Mouse (Mus musculus) T-helper 2 cell (primary cell): Measurements from ENCODE around the gene Foxb1.

Experiments used
- in situ Hi-C: fragments of 300-600 bp; cut with MboI, MseI; formaldehyde crosslinking; loops from one replicate; pipeline ENCODE4 v1.15.1; 2025; ENCODE audit warnings: high pct_unique_total_duplicates

Foxb1 gene

DNA sequence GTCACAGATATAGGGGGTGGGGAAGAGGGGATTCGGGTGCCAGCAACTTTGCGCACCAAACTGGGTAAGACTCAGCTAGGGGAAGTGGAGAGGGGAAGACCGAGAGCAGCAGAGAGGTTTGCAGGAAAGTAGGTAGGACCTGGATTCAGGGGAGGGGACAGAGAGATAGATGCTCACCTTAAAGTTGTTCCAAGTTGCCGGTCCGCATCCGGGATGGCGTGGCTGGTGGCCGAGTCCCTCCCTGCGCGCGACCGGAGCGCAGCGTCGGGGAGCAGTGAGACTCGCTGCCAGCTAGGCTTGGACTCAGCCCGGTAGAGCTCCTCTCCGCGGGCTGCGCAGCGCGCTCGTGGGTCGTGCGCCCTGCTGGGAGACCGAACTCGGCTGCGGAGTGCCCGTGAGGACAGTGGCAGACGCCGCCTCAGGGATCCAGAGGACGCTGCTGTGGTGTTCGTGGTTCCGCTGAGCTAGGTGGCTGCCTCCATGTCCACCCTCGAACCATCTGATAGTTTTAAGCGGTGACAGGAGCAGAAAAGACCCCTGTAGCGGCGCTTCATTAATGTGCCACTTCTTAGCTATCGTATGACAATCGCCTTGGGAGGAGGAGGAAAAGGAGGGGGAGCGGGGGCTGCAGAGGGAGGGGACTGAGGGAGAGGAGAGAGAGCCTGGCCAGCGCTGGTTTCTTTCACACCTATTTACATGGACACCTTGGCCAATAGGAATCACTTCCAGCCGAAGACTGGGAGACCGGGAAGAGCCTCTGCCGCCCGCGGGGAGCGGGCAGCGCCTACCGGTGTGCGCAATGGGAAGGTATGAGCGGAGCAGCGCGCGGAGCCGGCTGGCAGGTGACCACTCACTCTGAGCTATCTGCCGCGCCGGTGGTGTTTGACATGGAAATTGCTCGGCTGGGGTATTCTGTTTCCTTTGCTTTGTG, at the start of gene Foxb1:
Gene Foxb1, minus strand, starts transcription at position 570 of the 931 bp plus-strand sequence.
- in situ Hi-C loops = no loop called here

DNA sequence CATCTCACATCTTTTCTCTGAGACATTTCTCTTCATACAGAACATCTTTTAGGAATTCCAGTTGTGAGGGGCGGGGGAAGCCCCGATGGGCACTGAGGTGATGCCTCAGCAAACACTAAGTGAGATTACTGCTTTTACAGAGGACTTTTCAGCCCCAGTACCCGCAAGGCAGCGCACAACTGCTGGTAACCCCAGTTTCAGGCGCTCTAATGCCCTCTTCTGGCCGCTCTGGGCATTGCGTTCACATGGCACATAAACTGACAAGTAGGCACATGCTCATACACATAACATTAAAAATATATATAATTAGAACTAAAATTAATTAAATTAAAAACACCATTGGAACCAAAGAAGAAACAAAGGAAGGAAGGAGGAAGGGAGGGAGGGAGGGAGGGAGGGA, 29.8 kb upstream of the Foxb1 start:
- in situ Hi-C loops = no loop called here

DNA sequence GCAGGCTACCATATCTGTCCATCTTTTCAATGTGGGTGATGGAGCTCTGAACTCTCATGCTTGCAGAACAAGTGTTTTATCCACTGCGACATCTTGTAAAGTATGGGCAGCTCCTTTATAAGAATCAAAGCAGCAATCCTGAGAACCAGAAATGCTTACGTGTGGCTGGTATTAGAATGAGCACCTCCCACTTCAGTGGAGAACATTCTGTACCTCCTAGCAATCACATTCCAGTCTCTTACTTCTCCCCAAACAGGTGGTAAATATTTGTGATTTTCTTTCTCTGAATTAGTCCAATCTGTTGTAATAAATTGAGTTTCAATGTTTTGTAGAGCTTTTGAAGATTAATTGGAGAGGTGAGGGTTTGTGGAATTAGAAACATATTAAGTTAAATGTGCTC, 19.3 kb upstream of the Foxb1 start:
- in situ Hi-C loops = no loop called here

DNA sequence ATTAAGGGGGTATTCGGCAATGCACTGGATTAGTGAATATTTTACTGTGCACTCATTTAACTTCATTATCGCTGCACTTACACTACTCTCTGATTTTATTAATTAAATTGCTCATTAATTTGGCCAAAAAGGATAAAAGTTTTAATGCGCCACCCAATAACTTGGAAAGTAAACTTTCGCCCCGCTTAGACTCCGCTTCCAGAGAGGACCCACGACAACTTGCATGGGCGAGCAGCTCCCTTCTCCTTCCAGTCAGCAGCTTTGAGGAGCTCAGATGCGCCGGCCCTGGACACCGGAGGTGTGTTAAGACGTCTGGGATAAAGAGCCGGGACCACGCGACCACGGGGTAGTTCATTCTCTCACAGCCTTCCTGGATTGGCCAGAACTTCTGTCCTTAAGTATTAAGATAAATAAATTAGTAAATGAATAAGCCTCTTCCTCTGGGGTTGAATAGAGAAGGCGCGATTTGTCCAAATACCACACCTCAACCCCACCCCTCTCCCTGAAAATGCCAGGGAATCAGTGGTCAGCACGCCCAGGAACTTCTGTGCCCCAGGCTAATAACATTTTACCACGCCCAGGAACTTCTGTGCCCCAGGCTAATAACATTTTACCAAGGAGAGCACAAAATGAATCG, 9.3 kb upstream of the Foxb1 start:
- in situ Hi-C loops = no loop called here

DNA sequence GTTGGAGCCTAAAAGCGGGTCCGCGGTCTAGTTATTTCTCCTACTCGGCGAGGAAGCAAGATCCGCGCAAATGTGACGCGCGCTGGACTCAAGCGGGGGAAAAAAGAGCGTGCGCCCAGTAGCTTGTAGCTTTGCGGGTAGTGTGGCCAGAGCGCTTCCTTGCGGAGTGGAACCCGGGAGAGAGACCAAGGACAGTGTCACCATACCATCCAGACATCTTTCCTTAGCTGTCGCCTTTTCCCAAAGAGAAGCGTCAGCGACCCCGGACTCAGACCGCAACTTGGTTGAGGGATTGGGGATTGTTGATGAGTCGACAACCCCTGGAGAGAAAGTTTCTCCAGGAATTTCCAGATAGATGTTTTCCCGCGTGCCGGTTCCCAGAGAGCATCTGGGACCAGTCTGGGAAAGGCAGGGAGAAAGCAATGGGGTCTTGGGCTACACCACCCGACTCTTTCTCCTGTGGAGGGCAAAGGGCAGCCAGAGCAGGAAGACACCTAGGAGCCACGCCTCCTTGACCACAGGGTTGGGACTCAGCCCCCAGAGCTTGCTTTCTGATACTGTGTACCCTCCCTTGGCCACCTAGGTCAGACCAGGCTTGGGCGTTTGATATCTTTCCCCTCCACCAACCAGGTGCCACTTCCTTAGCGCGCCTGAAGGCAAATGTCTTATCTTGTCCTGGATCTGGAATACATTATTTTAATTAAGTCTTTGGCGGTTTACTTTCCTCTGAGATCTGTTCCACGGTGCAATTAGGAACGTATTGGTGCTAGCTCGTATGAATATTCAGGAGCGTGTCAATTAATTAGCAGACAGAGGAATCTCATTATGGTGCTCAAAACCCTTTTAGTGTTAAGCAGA, 8.6 kb upstream of the Foxb1 start:
- in situ Hi-C loops = no loop called here

DNA sequence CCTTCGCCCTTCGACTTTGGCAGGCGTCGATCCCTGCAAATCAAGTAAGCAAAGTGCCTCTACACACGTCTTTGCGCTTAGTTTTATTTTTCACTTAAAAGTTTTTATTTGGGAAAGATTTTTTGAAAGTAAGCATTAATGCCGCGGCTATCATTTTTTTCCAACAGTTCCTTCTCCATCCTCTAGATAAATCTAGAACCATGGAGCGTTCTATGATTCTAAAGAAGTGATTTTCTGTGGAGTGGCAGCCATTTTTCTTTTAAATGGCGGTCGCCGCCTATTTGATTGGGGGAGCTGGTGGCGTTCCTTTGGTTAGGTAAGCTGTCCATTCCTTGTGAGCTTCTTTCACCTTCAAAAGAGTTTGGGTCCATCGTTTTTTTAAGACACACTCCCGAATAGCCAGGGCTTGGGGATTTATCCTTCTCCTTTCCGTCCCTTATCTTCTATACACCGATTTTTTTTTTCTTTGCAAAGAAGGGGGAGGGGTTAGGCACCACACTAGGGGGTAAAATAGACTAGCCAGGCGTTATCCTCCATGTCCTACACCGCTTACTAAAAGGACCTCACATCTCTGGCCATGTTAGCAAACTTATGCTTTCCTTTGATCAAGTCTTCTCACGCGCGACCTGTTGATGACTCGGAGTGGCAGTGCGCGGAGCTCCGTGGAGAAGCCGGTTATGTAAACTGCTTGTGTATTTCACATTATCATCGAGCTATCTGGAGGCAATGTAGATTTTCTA, 7.6 kb upstream of the Foxb1 start:
- in situ Hi-C loops = no loop called here

DNA sequence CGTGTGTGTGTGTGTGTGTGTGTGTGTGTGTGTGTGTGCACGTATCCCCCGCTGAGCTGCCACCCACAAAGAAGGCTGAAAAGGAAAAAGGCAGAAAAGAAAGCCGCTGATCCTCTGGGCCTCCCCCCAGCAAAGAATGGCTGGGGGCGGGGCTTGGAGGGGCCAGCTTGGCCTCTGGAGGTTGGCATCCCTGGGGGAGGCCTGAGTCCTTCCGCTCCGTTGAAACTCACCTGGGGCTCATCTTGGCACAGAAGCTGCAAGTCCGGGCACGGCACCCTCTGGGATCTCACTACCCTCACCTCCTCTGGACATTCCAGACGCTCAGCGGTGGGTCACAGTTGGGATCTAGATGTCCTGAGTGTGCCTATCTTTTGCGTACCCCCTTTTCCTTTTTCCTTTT, 6.7 kb upstream of the Foxb1 start:
- in situ Hi-C loops = no loop called here

DNA sequence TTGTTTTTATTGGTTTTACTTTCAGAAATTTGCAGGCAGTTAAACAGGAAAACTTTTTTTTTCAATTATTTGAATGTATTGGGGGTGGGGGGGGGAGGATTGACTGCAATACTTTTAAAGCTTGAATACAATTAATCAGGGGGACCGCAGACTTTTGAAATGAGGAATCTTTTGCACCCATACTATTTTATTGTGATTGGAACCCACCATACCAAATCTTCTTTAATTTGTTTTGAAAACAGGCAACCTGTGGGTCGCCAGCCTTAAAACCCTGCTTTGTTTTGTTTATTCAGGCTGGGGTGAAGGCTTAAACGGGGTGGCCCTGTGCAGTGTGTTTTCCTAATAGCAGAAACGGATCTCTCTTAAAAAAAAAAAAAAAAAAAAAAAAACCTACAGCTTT, 6.2 kb upstream of the Foxb1 start:
- in situ Hi-C loops = no loop called here

DNA sequence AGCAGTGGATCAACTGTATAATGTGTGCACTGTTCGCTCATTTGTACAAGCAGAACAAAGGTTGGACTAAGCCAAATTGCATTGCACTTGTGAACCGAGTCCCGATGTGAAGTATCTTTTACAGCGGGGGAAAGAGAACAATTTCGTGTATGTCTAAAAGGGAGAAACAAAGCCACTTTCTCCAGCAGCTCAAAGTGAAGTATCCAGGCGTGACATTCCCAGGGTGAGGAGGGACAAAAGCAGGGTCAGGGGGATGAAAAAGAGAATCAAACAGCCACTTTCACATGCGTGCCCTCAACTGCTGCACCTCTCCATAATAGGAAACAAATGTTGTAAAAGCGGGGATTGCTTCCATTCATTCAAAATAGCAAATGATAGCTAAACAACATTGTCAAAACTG, 5.6 kb upstream of the Foxb1 start:
- in situ Hi-C loops = no loop called here

DNA sequence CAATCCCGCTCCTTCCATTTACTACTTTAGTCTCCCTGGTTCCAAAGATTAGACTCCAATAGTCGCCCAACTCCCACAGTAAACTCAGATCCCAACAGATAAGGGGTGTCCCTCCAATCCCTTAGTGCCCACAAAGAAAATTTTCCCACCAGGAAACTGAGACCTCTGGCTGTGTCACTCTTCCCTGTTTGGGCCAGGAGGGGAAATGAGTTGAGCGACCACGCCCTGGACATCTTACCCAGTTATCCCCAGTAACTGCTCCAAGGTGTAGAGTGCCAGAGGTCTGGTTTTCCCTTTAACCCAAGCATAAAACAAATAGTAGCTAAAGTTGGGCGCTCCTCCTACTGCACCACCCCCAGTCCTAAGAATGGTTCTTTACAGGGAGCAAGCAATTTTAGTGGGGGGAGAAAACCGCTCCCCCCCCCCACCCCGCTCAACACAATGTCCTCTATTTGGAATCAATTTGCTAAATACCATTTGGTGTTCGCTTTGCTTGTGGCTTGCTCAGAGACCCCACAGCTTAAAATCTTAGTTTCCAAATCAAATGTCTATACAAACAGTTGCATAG, 4.8 kb upstream of the Foxb1 start:
- in situ Hi-C loops = no loop called here

DNA sequence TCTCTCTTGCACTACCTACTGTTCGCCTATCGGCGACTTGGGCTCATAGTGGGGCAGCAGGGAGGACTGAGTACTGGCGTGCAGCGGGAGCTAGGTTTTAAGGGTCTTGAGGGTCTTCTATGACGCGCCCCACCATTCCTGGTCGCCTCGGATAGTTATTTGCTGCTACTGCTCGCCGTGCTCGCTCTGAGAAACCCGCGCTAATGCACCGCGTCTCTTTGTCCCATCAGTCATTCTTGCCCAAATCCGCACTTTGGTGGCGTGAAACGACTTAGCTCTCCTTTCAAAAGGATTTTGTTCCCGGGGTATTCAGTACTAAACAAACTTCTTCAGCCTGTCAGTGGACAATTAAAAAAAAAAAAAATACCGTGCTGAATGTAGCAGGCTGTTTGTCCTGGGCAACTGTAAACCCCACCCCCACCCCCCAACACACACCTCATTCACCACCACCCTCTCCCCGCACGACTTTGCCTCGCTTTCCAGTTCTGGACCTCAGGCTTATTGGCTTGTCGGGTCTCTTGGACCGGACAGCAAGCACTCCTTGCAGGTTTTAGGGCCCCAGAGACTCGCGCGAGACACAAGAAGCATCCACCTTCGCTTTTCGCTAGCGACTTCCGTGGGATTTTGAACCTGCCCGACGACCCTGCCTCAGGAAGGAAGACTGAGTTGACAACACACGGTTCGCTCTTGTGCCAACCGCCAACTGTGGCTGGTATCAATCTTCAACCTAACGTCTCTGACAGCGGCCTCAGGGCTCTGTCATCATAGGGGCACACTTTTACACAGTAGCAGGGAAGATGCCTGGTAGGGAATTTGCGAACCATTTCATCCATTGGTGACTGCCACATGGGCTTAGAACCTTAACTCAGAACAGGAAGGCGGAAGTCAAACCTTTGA, 4.1 kb upstream of the Foxb1 start:
- in situ Hi-C loops = no loop called here

DNA sequence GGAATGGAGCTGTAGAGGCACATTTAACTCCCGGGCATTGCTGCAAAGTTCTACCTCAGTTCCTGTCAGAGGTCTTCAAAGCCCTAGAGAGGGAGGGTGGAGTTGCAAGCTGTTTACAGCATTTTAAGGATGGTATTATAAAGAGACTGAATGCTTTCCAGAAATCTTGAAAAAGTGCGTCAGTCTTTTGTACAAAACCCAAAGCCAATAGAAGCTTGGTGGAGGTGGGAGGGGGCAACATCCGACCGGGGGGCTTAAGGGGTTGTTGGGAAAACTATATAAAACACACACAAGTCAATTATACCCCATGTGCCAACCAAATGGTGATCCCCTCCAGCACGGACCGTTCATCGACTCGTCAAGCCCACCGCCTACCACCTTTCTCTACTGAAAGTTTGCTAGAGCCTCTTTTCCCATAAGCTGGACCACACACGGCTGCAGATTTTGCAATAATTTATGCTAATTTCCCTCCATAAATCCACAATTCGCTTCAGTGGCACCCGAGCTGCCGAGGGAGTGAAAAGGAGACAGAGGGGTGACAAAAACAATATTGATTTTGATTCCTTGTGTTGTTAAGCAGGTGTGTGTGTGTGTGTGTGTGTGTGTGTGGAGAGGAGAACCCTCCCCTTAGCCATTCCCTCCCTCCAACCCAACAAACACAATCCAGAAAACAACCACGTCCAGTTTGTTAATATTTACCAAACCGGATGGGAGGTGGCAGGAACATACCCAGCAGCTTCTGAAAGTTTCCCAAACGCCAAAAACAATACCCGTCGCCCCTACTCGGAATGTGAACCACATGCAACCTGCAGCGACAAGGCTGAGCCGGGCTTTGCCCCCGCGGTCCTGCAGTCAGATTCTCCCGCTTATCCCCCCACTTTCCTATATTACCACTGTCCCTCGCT, 3.2 kb upstream of the Foxb1 start:
- in situ Hi-C loops = no loop called here

DNA sequence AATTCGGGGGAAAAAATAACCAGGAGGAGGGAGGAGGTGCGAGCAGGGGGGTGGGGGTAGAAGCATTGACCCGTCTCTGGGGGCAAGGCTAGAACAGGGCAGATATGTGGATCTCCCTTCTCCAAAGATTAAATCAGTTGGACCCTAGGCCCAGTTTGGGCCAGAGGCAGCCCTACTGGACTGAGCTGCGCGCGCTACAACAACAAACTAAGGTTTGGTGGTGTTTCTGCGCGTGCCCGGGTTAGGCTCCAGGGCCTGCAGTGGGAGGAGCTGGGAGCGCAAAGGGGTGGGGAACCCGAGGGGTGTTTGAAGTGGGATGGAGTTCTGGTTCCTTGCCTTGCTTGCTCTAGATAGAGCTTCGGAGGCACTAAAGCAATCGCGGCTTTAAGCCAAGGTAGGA, 2.0 kb upstream of the Foxb1 start:
- in situ Hi-C loops = no loop called here

DNA sequence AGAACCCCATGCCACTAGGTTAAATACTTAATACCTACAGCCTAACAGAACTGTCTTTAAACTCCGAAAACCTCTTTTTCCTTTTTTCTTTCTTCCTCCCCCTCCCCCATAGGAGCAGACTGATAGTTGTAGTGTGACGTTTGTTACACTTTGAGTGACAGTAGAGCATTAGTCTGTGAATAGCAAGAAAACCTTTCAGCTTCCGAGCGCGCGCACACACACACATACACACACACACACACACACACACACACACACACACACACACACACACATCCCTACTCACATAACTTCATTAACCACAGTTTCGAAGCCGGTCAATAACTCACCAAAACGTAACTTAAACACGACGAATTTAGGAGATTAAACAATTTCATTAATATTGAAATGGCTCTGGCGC, 1.5 kb upstream of the Foxb1 start:
- in situ Hi-C loops = no loop called here

DNA sequence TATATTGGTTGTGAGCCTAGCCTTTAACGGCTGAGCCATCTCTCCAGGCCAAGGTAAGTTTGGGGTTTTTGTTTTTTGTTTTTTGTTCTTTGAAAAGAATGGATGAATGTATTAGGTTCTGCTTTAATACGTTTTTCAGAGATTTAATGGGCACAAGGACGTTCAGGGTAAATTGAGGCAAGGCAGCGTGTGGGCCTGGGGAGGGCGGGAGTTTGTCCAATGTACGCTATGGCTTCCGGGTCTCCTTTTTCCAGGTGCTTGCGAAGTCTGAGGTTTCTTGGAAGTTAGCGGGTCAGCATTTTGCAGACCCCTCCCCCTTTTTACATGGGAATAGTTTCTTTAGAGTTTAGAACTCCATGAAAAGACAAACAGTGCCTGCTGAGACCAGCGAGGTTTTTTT, 829 bp upstream of the Foxb1 start:
- in situ Hi-C loops = no loop called here

DNA sequence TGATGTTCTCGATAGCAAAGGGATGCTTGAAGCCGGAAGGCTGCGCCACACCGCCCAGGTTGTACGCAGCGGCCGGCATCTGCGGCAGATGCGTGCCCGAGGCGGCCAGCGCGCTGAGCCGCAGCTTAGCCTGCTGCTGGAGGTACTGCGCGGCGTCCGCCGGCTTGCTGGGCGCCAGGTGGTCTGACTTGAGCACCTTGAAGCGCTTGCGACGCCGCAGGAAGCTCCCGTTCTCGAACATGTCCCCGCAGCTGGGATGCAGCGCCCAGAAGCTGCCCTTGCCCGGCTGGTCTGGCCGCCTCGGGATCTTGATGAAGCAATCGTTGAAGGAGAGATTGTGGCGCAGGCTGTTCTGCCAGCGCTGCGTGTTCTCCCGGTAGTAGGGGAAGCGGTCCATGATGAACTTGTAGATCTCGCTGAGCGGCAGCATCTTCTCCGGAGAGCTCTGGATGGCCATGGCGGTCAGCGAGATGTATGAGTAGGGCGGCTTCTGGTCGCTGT, 969 bp downstream of the Foxb1 start:
- in situ Hi-C loops = no loop called here

DNA sequence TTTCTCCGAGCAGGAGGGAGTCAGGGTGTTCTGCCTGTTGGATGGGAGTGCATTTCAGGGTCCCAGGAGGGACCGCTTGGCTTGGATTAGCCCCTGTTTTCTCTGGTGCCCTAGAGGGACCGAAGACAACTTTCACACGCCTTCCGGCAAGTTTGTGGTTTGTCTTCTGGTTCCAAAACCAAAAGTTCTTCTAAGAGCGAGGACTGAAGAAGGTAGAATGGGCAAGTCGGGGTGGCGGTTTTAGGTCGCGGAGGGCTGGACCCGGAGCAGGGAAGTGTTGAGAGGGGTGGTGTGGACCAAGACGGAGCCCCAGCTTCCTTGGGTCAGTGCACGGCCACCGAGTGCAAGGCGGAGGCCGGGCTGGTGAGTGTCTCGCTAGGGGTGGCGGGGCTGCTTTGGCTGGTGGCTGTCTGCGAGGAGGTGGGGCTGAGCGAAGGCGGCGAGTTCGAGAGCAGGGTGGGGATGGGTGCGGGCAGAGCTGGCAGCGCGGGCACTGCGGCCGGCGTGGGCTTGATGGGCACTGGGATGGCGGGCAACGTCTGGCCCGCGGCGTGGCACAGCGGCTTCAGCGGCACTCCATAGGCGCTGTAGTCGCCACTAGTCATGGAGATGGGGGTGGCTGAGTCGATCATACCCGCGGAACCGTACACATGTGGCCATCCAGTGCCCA, 1.7 kb downstream of the Foxb1 start:
- in situ Hi-C loops = no loop called here

DNA sequence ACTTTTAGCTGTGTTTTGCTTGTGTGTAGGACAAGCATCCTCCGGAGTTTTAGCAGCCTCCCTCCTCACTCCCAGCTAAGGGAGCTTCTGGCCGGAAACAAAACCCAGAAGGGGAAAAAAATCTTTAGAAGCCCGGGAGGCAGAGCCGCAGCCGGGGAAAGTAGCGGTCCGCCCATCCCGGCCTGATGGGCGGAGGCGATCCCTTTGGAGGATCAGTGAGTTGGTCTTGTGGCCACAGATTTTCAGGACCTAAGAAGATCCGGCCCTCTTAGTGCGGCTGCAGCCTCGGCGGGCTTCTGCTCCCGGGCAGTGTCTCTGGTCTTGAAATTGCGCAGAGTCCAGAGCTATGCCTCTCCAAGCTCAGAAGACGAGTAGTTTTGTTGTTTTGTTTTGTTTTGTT, 2.2 kb downstream of the Foxb1 start:
- in situ Hi-C loops = no loop called here
